In genomic region chr2:170282463-170282862, GRCm38 (mm10) we compare ENCODE assay signal across 25 mouse cellular contexts.
DNase-seq lines count a peak whose midpoint lies in the region; ATAC-seq and TF ChIP-seq lines count a peak whose summit lies in the region.
"Had no signal": no experiment of that assay in that cellular context is flagged by ENCODE, and none has a peak within 500 bp of the region (broad histone marks: within the 10 kb centered on the region; RNA-seq: fewer than 3 reads in every experiment).

No protein-coding gene starts in this region.

- peaks cover 4% of the 10 kb centered on the region; the same call in 1 of the 2 replicates for H3K4me1 ChIP-seq in forebrain, embryonic 14.5 days (ENCODE audit: control insufficient read depth, insufficient read depth, low read length)
- H3K4me1 ChIP-seq in forebrain, embryonic 12.5 days: peaks cover 16% of the 10 kb centered on the region
- peaks cover 20% of the 10 kb centered on the region for H3K4me1 ChIP-seq in intestine, embryonic 16.5 days (ENCODE audit: control insufficient read depth, insufficient read depth, low read length)
- H3K4me1 ChIP-seq in intestine, postnatal 0 days (replicated peaks; ENCODE audit: control insufficient read depth, insufficient read depth, low read length): no peaks in the 10 kb centered on the region; the same call in 1 of the 2 replicates

- ATAC-seq in forebrain, embryonic 14.5 days: 0 out of 2 replicates have a peak, but pooled peaks have one; percentile 23
- no peak for ATAC-seq in forebrain, embryonic 12.5 days (ENCODE audit: low FRiP score)
- 0 out of 2 replicates have a peak, but pooled peaks have one; percentile 14 for ATAC-seq in intestine, embryonic 16.5 days
- no peak for ATAC-seq in intestine, postnatal 0 days
- ATAC-seq: activated CD4-positive, CD25-positive, alpha-beta regulatory T cell, adult 4 months; Patski had no signal

- WGBS in forebrain, embryonic 14.5 days: 36% methylated on average over 6 of the region's 6 CpGs
- WGBS in forebrain, embryonic 12.5 days: 65% methylated on average over 6 of the region's 6 CpGs
- 67% methylated on average over 6 of the region's 6 CpGs for WGBS in intestine, embryonic 16.5 days
- WGBS in intestine, postnatal 0 days: 65% methylated on average over 6 of the region's 6 CpGs

- no peak overlapping the region for H3K9ac ChIP-seq in forebrain, embryonic 14.5 days (ENCODE audit: low read length)
- no peak overlapping the region for H3K9ac ChIP-seq in forebrain, embryonic 12.5 days
- no peak overlapping the region for H3K9ac ChIP-seq in intestine, embryonic 16.5 days (ENCODE audit: low read depth, low read length)
- no peak overlapping the region for H3K9ac ChIP-seq in intestine, postnatal 0 days (ENCODE audit: low read depth, low read length)
- H3K9ac ChIP-seq: embryonic facial prominence, embryonic 12.5 days; embryonic facial prominence, embryonic 15.5 days; heart, embryonic 12.5 days; heart, embryonic 15.5 days; hindbrain, embryonic 15.5 days had no signal

- TF ChIP-seq POLR2A in brain, embryonic 14.5 days (IDR thresholded peaks at IDR 0.05; ENCODE audit: borderline replicate concordance, extremely low read depth, insufficient read depth, insufficient read length, poor library complexity, severe bottlenecking): no peak

- DNase-seq in forebrain, embryonic 14.5 days (ENCODE audit: low spot score): peak; percentile 52
- peak; percentile 51 for DNase-seq in ES-CJ7 (ENCODE audit: low read depth, low spot score)
- DNase-seq in brain, embryonic 14.5 days (ENCODE audit: low read depth): peak; percentile 44
- DNase-seq in kidney, postnatal 4 days: no peak
- DNase-seq: adrenal gland, adult 8-10 months; adrenal gland, postnatal 25 days; cerebellum, adult 18-20 months; cerebellum, adult 9-10 months; cerebellum, postnatal 14 days; gastrocnemius, postnatal 25 days; heart, adult 18-20 months; heart, postnatal 10 days; heart, postnatal 36 days had no signal

- no peak overlapping the region for H3K4me3 ChIP-seq in forebrain, embryonic 14.5 days (ENCODE audit: low read depth, low read length)
- H3K4me3 ChIP-seq in forebrain, embryonic 12.5 days (replicated peaks): no peak overlapping the region
- no peak overlapping the region for H3K4me3 ChIP-seq in intestine, embryonic 16.5 days (ENCODE audit: low read length)
- no peak overlapping the region for H3K4me3 ChIP-seq in intestine, postnatal 0 days (ENCODE audit: low read depth, low read length)
- H3K4me3 ChIP-seq: embryonic facial prominence, embryonic 12.5 days; embryonic facial prominence, embryonic 15.5 days; heart, embryonic 12.5 days; heart, embryonic 15.5 days; hindbrain, embryonic 10.5 days; hindbrain, embryonic 15.5 days had no signal

- H3K4me2 ChIP-seq in forebrain, embryonic 14.5 days (ENCODE audit: low read length): no peak overlapping the region
- no peak overlapping the region for H3K4me2 ChIP-seq in forebrain, embryonic 12.5 days
- H3K4me2 ChIP-seq in intestine, embryonic 16.5 days (ENCODE audit: low read depth, low read length): no peak overlapping the region
- H3K4me2 ChIP-seq in intestine, postnatal 0 days (replicated peaks; ENCODE audit: low read depth): no peak overlapping the region
- H3K4me2 ChIP-seq: embryonic facial prominence, embryonic 12.5 days; embryonic facial prominence, embryonic 15.5 days; heart, embryonic 12.5 days; heart, embryonic 15.5 days; hindbrain, embryonic 15.5 days had no signal

- H3K27ac ChIP-seq in forebrain, embryonic 14.5 days (ENCODE audit: low read depth, low read length): no peak overlapping the region
- H3K27ac ChIP-seq in forebrain, embryonic 12.5 days: no peak overlapping the region
- H3K27ac ChIP-seq in intestine, embryonic 16.5 days (ENCODE audit: low read length): no peak overlapping the region
- no peak overlapping the region for H3K27ac ChIP-seq in intestine, postnatal 0 days (ENCODE audit: low read depth, low read length)
- H3K27ac ChIP-seq: embryonic facial prominence, embryonic 12.5 days; embryonic facial prominence, embryonic 15.5 days; heart, embryonic 15.5 days; hindbrain, embryonic 10.5 days; hindbrain, embryonic 15.5 days had no signal

- no peaks in the 10 kb centered on the region for H3K27me3 ChIP-seq in forebrain, embryonic 14.5 days (replicated peaks; ENCODE audit: control insufficient read depth, insufficient read depth, low read length)
- H3K27me3 ChIP-seq in forebrain, embryonic 12.5 days: peaks cover 3% of the 10 kb centered on the region
- no peaks in the 10 kb centered on the region for H3K27me3 ChIP-seq in intestine, embryonic 16.5 days (replicated peaks; ENCODE audit: control insufficient read depth, insufficient read depth, low read length)
- no peaks in the 10 kb centered on the region for H3K27me3 ChIP-seq in intestine, postnatal 0 days (replicated peaks; ENCODE audit: control insufficient read depth, insufficient read depth, low read length)
- H3K27me3 ChIP-seq: embryonic facial prominence, embryonic 15.5 days; heart, embryonic 12.5 days; heart, embryonic 15.5 days; hindbrain, embryonic 15.5 days; Patski had no signal

- no peak for TF ChIP-seq CTCF in intestine, postnatal 0 days (IDR thresholded peaks at IDR 0.05; ENCODE audit: low read depth)
- TF ChIP-seq CTCF in brain, embryonic 14.5 days (IDR thresholded peaks at IDR 0.05; ENCODE audit: borderline replicate concordance, extremely low read depth, insufficient read depth, insufficient read length): no peak

- H3K36me3 ChIP-seq in forebrain, embryonic 14.5 days (ENCODE audit: control insufficient read depth, insufficient read depth, low read length): no peaks in the 10 kb centered on the region
- H3K36me3 ChIP-seq in forebrain, embryonic 12.5 days (replicated peaks): no peaks in the 10 kb centered on the region
- no peaks in the 10 kb centered on the region for H3K36me3 ChIP-seq in intestine, embryonic 16.5 days (ENCODE audit: control insufficient read depth, insufficient read depth, low read length)
- H3K36me3 ChIP-seq in intestine, postnatal 0 days (ENCODE audit: control insufficient read depth, insufficient read depth): no peaks in the 10 kb centered on the region
- H3K36me3 ChIP-seq: embryonic facial prominence, embryonic 12.5 days; embryonic facial prominence, embryonic 15.5 days; G1E; heart, embryonic 12.5 days; heart, embryonic 15.5 days; hindbrain, embryonic 10.5 days; hindbrain, embryonic 15.5 days had no signal

- H3K9me3 ChIP-seq in forebrain, embryonic 14.5 days (replicated peaks; ENCODE audit: control insufficient read depth, low read length): no peaks in the 10 kb centered on the region
- no peaks in the 10 kb centered on the region for H3K9me3 ChIP-seq in forebrain, embryonic 12.5 days
- H3K9me3 ChIP-seq in intestine, embryonic 16.5 days (ENCODE audit: control insufficient read depth, low read length): no peaks in the 10 kb centered on the region
- no peaks in the 10 kb centered on the region for H3K9me3 ChIP-seq in intestine, postnatal 0 days (ENCODE audit: control insufficient read depth)
- H3K9me3 ChIP-seq: embryonic facial prominence, embryonic 12.5 days; embryonic facial prominence, embryonic 15.5 days; G1E; heart, embryonic 12.5 days; heart, embryonic 15.5 days; hindbrain, embryonic 10.5 days; hindbrain, embryonic 15.5 days had no signal

Comparison
In these comparisons a context has a peak if more than half of its experiments do, and no peak if none do; other contexts are left out.
1. ATAC-seq: peak in forebrain, embryonic 14.5 days (single experiment) and intestine, embryonic 16.5 days (single experiment); none in forebrain, embryonic 12.5 days (single experiment) and intestine, postnatal 0 days (single experiment).
2. DNase-seq: peak in forebrain, embryonic 14.5 days (single experiment), ES-CJ7 (single experiment) and brain, embryonic 14.5 days (single experiment); none in kidney, postnatal 4 days (0 of 2).